Mouse (Mus musculus) stomach, postnatal 0 days (tissue): ENCODE results near the gene Cib2. TPM values are rescaled to one million over a fixed set of nuclear protein-coding genes. Genes with fewer than 3 reads are reported as not detected.

Source experiments
- ATAC-seq: fragments of 200-750 bp; cut with Nextera tagmentation; 2 replicates; pipeline ENCODE4 v1.8.0; 2017; ENCODE audit not compliant: low FRiP score, low TSS enrichment
- DNase-seq: peaks from one replicate; pipeline ENCODE4 v3.0.0-alpha.2; 2016; ENCODE audit warnings: low spot score
- H3K27ac ChIP-seq: fragments of 300-500 bp; sonication (generic); replicated peaks from 2 replicates; pipeline ENCODE4 v1.5.1; 2014; ENCODE audit warnings: mild to moderate bottlenecking, control low read depth
- H3K27me3 ChIP-seq: fragments of 300-500 bp; sonication (generic); 2 replicates; pipeline ENCODE4 v1.6.1; 2014; ENCODE audit warnings: low read length; ENCODE audit not compliant: control insufficient read depth, insufficient read depth
- H3K36me3 ChIP-seq: fragments of 300-500 bp; sonication (generic); 2 replicates; pipeline ENCODE4 v1.6.1; 2014; ENCODE audit warnings: low read length, mixed read lengths; ENCODE audit not compliant: control insufficient read depth, insufficient read depth
- H3K4me1 ChIP-seq: fragments of 300-500 bp; sonication (generic); replicated peaks from 2 replicates; pipeline ENCODE4 v1.6.1; 2014; ENCODE audit warnings: antibody characterized with exemption; ENCODE audit not compliant: control insufficient read depth, insufficient read depth
- H3K4me2 ChIP-seq: fragments of 300-500 bp; sonication (generic); replicated peaks from 2 replicates; pipeline ENCODE4 v1.6.1; 2014; ENCODE audit warnings: low read depth, mild to moderate bottlenecking, control low read depth, moderate library complexity
- H3K4me3 ChIP-seq: fragments of 300-500 bp; sonication (generic); 2 replicates; pipeline ENCODE4 v1.5.1; 2014; ENCODE audit warnings: low read depth, low read length, control low read depth
- H3K9ac ChIP-seq: fragments of 300-500 bp; sonication (generic); 2 replicates; pipeline ENCODE4 v1.6.1; 2014; ENCODE audit warnings: mild to moderate bottlenecking, low read length, control low read depth, mixed read lengths
- H3K9me3 ChIP-seq: fragments of 300-500 bp; sonication (generic); 2 replicates; pipeline ENCODE4 v1.6.1; 2016; ENCODE audit warnings: low read length; ENCODE audit not compliant: control insufficient read depth
- CTCF ChIP-seq: IDR thresholded peaks from 2 replicates; pipeline ENCODE4 v1.5.1; 2016; ENCODE audit warnings: antibody characterized with exemption, low read depth, mild to moderate bottlenecking, moderate library complexity
- EP300 ChIP-seq: optimal IDR thresholded peaks from 2 replicates; pipeline ENCODE3; 2016; ENCODE audit warnings: antibody characterized with exemption
- WGBS: fragments of 180-500 bp; shearing (Covaris S2); extraction: QIAGEN DNeasy Blood & Tissue Kit; methylation state at CpG from one replicate; pipeline ENCODE4 v1.1.7; 2014; 5-methylcytosine and 5-hydroxymethylcytosine counted together
- polyA plus RNA-seq: library from polyadenylated mRNA; unstranded; fragments of >200 nt; fragmentation: Nextera tagmentation; extraction: Ambion mirVana; gene quantifications from 2 replicates; pipeline ENCODE4 v1.2.1, GENCODE M21; 2015

The Cib2 gene
- polyA plus RNA-seq, 1 experiment from 2014 or later = 6.1 TPM

DNA sequence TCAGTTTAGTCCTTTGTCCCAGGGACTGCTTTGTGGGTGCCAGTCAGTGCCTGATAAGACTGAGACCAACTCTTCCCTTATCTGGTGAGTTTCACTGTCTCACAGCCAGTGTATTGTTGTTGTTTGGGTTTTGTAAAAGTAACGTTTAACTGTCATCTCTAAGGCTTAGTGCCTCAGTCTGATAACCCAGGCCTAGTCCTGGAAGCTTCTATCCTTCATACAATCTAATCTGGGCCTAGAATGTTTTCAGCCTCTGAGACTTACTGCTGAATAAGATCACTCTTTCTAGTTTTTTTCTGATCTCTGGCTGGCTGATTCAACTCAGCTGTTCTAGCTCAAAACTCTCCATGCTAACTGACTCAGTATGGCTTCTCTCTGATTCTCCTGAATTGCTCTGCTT, 23.7 kb upstream of the Cib2 start:
- H3K9me3 ChIP-seq = no peaks in the 10 kb centered on the region
- DNase-seq (no peak), ATAC-seq (no peak)
- no peak overlapping the region for H3K27ac ChIP-seq
- H3K36me3 ChIP-seq = no peaks in the 10 kb centered on the region
- no peak overlapping the region for H3K4me2 ChIP-seq
- TF ChIP-seq EP300 = no peak
- TF ChIP-seq CTCF = no peak
- no peak overlapping the region for H3K9ac ChIP-seq
- no peaks in the 10 kb centered on the region for H3K27me3 ChIP-seq
- H3K4me3 ChIP-seq = no peak overlapping the region
- H3K4me1 ChIP-seq = no peaks in the 10 kb centered on the region
- WGBS = 50% methylated on average over 1 of the region's 1 CpGs

DNA sequence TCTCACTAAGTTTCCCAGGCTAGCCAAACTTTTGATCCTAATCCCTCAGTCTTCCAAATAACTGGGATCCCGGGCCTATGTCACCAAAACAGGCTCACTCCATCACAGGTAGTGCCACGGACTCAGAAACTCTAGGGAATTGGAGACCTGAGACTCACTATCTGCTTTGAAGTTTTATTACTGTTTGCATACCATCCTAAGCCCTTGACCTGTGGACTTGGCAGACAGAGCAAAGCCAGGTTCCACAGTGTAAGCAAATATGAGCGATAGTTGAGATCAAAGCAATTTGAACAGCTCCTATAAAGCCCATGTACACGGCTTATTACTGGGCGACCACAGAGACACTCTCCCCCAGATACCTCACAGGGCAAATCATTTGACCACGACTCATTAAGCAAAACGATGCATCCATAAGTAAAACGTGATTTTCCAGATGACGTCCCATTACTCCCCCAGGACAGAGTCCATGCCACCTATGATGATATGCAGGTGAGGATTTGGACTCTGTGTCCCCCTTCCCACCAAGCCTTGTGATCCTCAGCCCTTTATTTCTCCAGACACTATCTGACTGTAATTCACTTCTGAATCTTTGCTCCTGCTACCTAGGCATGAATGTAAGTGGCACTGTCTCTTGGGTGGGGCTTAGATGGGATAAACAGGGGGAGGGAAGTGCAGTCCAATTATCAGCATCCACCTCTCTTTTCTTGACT, 11.3 kb upstream of the Cib2 start:
- no peak overlapping the region for H3K27ac ChIP-seq
- 35% methylated on average over 9 of the region's 9 CpGs for WGBS
- DNase-seq (no peak), ATAC-seq (no peak)
- no peaks in the 10 kb centered on the region for H3K9me3 ChIP-seq
- no peak for TF ChIP-seq CTCF
- TF ChIP-seq EP300 = no peak
- H3K36me3 ChIP-seq = no peaks in the 10 kb centered on the region
- H3K4me2 ChIP-seq = no peak overlapping the region
- H3K9ac ChIP-seq = no peak overlapping the region
- no peaks in the 10 kb centered on the region for H3K4me1 ChIP-seq
- no peaks in the 10 kb centered on the region for H3K27me3 ChIP-seq
- H3K4me3 ChIP-seq = no peak overlapping the region

DNA sequence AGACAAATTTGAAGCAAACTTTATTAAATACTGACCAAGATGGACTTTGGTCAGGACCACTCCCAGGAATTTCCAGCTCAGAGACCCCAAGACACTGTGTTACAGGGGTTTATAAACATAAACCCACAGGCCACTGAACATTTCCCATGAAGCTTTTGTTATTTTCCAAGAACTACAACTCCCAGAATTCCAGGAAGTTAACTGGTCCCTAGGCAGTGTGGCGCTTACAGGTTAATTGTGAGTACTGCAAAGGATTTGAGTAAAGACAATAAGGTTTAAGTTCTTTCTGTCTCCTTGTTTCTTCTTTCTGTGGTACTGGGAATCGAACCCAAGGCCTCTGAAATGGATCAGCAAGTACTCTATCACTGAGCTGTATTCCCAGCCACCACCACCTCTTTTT, 8.7 kb upstream of the Cib2 start:
- WGBS = 53% methylated on average over 2 of the region's 2 CpGs
- no peak overlapping the region for H3K4me3 ChIP-seq
- no peak overlapping the region for H3K4me2 ChIP-seq
- DNase-seq (no peak), ATAC-seq (no peak)
- H3K4me1 ChIP-seq = no peaks in the 10 kb centered on the region
- H3K36me3 ChIP-seq = no peaks in the 10 kb centered on the region
- H3K27ac ChIP-seq = no peak overlapping the region
- H3K9me3 ChIP-seq = no peaks in the 10 kb centered on the region
- H3K27me3 ChIP-seq = no peaks in the 10 kb centered on the region
- no peak overlapping the region for H3K9ac ChIP-seq
- TF ChIP-seq CTCF (peak; percentile 44), EP300 (no peak)

DNA sequence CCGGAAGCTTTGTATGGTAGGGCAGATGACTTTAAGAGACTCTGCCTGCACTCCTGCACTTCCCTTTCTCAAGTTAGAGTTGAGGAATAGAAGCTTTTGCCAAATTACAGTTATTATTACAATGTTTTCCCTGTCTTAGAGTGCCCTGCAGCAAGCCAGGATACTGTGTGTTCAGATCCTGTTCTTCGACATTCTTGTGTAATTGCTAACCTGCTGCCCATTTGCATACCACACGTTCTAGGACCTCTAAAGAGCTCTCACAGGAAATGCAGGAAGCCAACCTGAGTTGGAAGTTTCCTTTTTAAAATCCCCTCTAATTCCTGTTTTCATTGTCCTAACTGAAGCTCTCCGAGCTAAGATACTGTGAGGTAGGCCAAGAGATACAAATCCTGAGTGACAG, 6.9 kb upstream of the Cib2 start:
- no peaks in the 10 kb centered on the region for H3K4me1 ChIP-seq
- ATAC-seq (no peak), DNase-seq (no peak)
- no peaks in the 10 kb centered on the region for H3K27me3 ChIP-seq
- H3K36me3 ChIP-seq = no peaks in the 10 kb centered on the region
- WGBS = 39% methylated on average over 4 of the region's 4 CpGs
- H3K9me3 ChIP-seq = no peaks in the 10 kb centered on the region
- H3K4me3 ChIP-seq = no peak overlapping the region
- H3K9ac ChIP-seq = no peak overlapping the region
- TF ChIP-seq CTCF (no peak), EP300 (no peak)
- peak overlapping the region; percentile 56; the same call in 1 of the 2 replicates for H3K27ac ChIP-seq
- no peak overlapping the region for H3K4me2 ChIP-seq

DNA sequence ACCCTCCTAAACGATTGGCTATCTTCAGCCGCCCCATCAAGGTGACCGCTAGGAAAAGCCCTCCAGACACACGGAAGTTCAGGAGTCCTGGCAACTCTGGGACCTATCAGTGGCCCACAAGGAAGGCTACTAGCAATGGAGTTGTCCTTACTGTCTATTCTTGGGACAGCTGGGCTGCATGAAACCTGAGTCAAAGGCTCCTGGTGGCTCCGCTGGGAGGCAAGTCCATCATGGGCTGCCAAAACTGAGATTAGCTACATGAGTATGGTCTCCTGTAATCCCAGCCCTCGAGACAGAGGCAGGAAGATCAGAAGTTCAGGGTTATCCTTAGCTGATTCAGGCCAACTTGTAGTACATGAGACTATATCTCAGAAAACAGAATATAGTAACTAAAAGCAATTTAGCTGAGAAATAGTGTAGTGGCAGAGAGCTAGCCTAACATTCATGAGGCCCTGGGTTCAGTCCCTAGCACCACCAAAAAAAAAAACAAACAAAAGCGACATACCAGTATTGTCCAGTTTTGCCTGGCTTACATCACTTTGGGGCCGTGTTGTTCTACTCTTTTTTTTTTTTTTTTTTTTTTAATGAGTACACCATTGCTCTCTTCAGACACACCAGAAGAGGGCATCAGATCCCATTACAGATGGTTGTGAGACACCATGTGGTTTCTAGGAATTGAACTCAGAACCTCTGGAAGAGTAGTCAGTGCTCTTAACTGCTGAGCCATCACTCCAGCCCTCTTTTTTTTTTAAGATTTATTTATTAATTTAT, 998 bp upstream of the Cib2 start:
- DNase-seq = no peak
- Histone ChIP-seq H3K9ac (no peak overlapping the region), H3K9me3 (no peaks in the 10 kb centered on the region), H3K4me2 (no peak overlapping the region), H3K27me3 (no peaks in the 10 kb centered on the region), H3K4me3 (no peak overlapping the region), H3K4me1 (peaks cover 2% of the 10 kb centered on the region; the same call in 1 of the 2 replicates), H3K27ac (no peak overlapping the region), H3K36me3 (no peaks in the 10 kb centered on the region)
- TF ChIP-seq CTCF (no peak), EP300 (no peak)
- no peak for ATAC-seq
- 86% methylated on average over 8 of the region's 8 CpGs for WGBS

DNA sequence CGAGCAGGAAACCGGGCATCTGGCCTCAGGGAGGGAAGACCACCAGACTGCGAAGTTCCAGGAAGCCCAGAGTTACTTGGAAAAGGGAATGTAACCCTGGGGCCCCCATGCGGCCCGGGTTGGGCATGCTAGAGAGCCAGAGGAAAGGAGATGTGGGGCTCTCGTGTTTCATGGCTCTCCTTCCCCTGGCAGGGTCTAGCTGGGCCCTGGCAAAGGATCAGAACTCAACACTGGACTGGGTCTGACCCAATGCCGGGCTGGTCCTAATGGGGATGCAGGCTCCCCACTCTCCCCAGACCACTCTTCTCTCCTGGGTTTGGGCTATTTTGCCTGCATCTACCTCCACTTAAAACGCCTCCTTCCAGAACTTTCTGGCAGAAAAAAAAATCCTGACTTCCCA, 1.3 kb downstream of the Cib2 start:
- ATAC-seq = no peak
- no peak overlapping the region for H3K4me3 ChIP-seq
- H3K36me3 ChIP-seq = no peaks in the 10 kb centered on the region
- no peak overlapping the region for H3K4me2 ChIP-seq
- WGBS = 79% methylated on average over 8 of the region's 8 CpGs
- no peak for DNase-seq
- H3K27ac ChIP-seq = no peak overlapping the region
- H3K4me1 ChIP-seq = peaks cover 2% of the 10 kb centered on the region; the same call in 1 of the 2 replicates
- no peaks in the 10 kb centered on the region for H3K9me3 ChIP-seq
- no peak overlapping the region for H3K9ac ChIP-seq
- TF ChIP-seq CTCF (no peak), EP300 (no peak)
- H3K27me3 ChIP-seq = no peaks in the 10 kb centered on the region
